Mouse (Mus musculus) kidney, adult 10 weeks (tissue): ENCODE results near the gene Zfp446. TPM values are rescaled to one million over a fixed set of nuclear protein-coding genes. Genes with fewer than 3 reads are reported as not detected.

Experiments
- polyA plus RNA-seq: library from polyadenylated mRNA; stranded (reverse); fragments of 350-450 nt; fragmentation: Illumina TruSeq; extraction: RNeasy Lipid Tissue Mini Kit (QIAGEN cat#74804); gene quantifications from one replicate; pipeline ENCODE4 v1.2.3, GENCODE M21; 2014; ENCODE audit warnings: low read depth, low replicate concordance

Zfp446 gene
- 2.0 TPM for polyA plus RNA-seq

GRCm38 (mm10) chr7:12977682-12978389, at the start of gene Zfp446:
TSS of gene Zfp446 (plus strand) at chr7:12977848.

DNA sequence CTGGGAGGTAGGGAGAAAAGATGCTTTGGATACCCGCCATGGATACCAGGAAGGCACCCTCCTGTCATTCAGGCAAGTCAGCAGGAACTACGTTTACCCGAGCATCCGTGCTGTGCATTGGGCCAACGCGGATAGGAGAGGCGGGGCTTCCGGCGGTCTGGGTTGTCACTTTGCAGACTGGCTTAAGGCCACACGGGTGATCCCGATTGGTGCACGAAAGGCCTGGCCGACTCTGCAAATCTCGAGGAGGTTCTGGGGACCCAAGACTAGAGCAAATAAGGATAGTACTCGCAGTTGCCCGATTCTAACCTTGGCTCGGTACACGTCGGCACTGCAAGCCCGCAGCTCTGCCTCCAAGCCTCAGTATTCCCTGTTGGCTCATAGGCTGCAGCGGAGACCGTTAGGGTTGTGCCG, 12.0 kb upstream of the Zfp446 start, which contains the start of gene Zfp324:
Zfp324 (plus strand) TSS at position 161 of the 414 bp plus-strand sequence.

GRCm38 (mm10) chr7:12998053-12998452, 20.4 kb downstream of the Zfp446 start, which contains the start of gene Slc27a5:
TSS of gene Slc27a5 (minus strand) at chr7:12998192.

DNA sequence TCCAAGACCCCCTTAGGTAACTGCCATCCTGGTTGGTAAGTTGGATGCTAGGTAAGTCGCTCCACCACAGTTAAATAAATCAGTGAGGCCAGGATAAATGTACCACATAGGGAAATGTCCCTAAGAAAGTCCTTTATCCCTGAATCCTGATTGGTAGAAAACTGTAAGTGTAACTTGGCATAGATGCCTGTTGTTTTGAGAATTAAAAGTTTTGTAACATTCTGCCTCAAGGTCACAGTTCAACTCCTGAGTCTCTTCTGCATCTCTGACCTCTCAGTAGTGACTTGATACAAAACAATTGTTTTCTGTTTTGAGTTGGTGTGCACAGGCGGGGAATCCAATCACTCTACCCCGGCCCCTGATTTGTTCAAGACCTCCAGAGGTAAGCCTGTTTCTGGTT, 21.2 kb downstream of the Zfp446 start, which contains the start of gene Trim28:
Trim28 (plus strand) TSS at position 264 of the 400 bp plus-strand sequence.

DNA sequence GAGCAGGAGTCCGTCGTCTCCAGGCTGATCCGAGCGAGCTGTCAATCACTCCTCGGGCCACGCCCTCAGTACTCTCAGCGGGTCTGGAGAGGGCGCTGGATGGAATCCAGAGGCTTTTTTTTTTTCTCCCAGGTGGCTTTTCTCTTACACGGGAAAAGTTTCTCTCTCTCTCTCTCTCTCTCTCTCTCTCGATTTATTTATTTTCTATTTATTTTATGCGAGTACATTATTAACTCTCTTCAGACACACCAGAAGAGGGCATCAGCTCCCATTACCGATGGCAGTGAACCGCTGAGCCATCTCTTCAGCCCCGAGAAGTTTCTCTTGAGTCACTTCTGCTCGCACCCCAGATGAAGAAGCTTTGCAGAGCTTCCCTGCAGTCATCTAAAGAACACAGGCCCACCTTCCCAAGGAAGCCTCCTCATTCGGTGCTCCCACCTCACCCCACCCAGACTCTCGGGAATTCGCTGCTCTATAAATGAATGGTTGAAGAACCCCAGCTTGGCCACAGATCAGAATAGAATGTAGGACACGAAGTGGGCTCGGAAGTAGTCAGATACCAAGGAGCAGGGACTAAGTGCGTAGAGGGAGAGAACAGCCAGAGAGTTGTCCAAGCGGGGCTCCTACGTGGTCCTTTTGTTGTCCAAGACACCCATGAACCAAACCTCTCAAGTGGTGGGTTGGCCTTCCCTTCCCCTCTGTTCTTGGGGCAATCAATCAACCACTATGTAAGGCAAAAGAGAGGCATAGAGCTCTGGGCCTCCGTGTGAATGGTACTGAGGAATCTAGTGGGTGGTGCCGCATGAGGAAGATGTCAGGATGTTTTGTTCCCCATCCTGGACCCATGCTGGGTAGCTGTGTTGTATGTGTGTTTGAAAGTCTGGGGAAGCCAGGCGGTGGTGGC, 32.6 kb downstream of the Zfp446 start, which contains the start of gene Zbtb45:
Zbtb45 (minus strand) TSS at position 30 of the 904 bp plus-strand sequence.

DNA sequence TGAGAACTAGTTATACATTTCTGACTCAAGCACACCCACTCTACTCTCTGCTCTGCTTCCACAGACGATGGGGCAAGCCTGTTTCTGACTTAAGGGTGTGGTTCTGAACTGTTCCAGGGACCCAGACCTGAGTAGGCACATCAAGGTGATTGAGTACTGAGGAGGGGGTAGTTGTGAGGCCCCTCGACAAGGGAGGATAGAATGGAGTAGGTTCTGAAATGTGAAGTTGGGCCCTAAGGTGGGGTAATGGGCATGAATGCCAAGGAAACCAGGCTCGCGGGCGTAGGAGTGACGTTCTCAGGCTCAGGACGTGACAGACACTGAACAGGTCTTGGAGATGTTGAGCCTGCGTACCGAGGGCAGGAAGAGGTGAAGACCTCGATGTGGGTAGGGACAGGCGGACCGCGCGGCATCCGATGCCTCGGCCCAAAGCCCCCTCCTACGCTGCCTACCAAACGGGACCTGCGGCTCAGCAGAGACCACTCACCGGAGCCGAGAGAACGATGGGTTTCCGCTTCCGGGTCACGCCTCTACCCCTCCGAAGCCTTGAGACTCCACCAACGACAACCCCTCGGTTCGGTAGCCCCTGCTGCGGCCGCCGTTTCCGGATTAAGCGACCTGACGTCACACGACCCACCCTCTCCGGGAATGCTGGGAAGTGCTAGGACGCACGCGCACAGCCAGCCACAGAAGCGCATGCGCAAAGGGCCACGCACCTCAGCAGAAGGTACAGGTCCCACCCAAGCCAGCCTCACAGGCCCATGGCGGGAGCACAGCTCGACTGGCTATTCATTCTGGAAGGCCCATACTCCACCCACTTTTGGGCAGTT, 56.7 kb downstream of the Zfp446 start, which contains the start of gene Chmp2a:
Chmp2a (minus strand) TSS at position 660 of the 830 bp plus-strand sequence.

Other genes starting within 250 kb of the Zfp446 start
- not detected for gene Vmn2r56, start 242.8 kb upstream of the Zfp446 start, polyA plus RNA-seq
- gene Zscan18, start 174.2 kb upstream of the Zfp446 start, polyA plus RNA-seq = 0.81 TPM
- gene Zfp329, start 159.0 kb upstream of the Zfp446 start, polyA plus RNA-seq = 24.1 TPM
- 30.9 TPM for gene Zfp110, start 143.1 kb upstream of the Zfp446 start, polyA plus RNA-seq
- gene Zfp128, start 96.7 kb upstream of the Zfp446 start, polyA plus RNA-seq = 5.7 TPM
- gene Zscan22, start 80.0 kb upstream of the Zfp446 start, polyA plus RNA-seq = 5.6 TPM
- 13.9 TPM for gene Rps5, start 55.6 kb upstream of the Zfp446 start, polyA plus RNA-seq
- gene Rnf225, start 50.4 kb upstream of the Zfp446 start, polyA plus RNA-seq = 0.16 TPM
- 2.7 TPM for gene Zfp324, start 12.0 kb upstream of the Zfp446 start, polyA plus RNA-seq
- not detected for gene Slc27a5, start 20.3 kb downstream of the Zfp446 start, polyA plus RNA-seq
- gene Trim28, start 21.3 kb downstream of the Zfp446 start, polyA plus RNA-seq = 13.1 TPM
- gene Zbtb45, start 32.2 kb downstream of the Zfp446 start, polyA plus RNA-seq = 0.44 TPM
- gene Chmp2a, start 57.0 kb downstream of the Zfp446 start, polyA plus RNA-seq = 117 TPM
- 64.8 TPM for gene Ube2m, start 60.4 kb downstream of the Zfp446 start, polyA plus RNA-seq
- gene Mzf1, start 76.9 kb downstream of the Zfp446 start, polyA plus RNA-seq = 0.36 TPM
- not detected for gene Vmn1r85, start 117.3 kb downstream of the Zfp446 start, polyA plus RNA-seq
- not detected for gene Vmn1r86, start 142.1 kb downstream of the Zfp446 start, polyA plus RNA-seq
- not detected for gene Vmn1r87, start 162.3 kb downstream of the Zfp446 start, polyA plus RNA-seq
- gene Vmn1r88, start 181.7 kb downstream of the Zfp446 start, polyA plus RNA-seq = not detected
- gene Vmn1r89, start 235.2 kb downstream of the Zfp446 start, polyA plus RNA-seq = not detected